Mouse (Mus musculus): ENCODE results near the gene Ppp1r9b. TPM values are rescaled to one million over a fixed set of nuclear protein-coding genes. Genes with fewer than 3 reads are reported as not detected.

Ppp1r9b gene
- total and polyA plus RNA-seq, 2 experiments from 2014 or later = 20.4 to 217 TPM

GRCm38 (mm10) chr11:94992754-94993606 lies 2.1 kb downstream of the Ppp1r9b start:
- H3K4me3 ChIP-seq (ENCODE audit: low read depth, low read length) = peak overlapping the region; percentile 94
- TF ChIP-seq CTCF (IDR thresholded peaks at IDR 0.05) = no peak
- peak overlapping the region; percentile 98 for H3K4me2 ChIP-seq (ENCODE audit: low read depth, low read length, poor library complexity, severe bottlenecking)
- H3K9ac ChIP-seq (replicated peaks; ENCODE audit: low read length, poor library complexity, severe bottlenecking) = peak overlapping the region; percentile 91
- H3K4me1 ChIP-seq (ENCODE audit: insufficient read depth, low read length) = peaks cover 42% of the 10 kb centered on the region
- ATAC-seq (ENCODE audit: low FRiP score) = no peak
- DNase-seq (ENCODE audit: low spot score) = peak; percentile 50
- peaks cover 19% of the 10 kb centered on the region for H3K36me3 ChIP-seq (ENCODE audit: insufficient read depth, low read length)
- H3K27me3 ChIP-seq (ENCODE audit: insufficient read depth, low read length) = no peaks in the 10 kb centered on the region
- WGBS = under 1% methylated on average over 22 of the region's 22 CpGs
- no peaks in the 10 kb centered on the region for H3K9me3 ChIP-seq (ENCODE audit: low read length)
- peak overlapping the region; percentile 32; the same call in 1 of the 2 replicates for H3K27ac ChIP-seq (ENCODE audit: low read depth, low read length)

- peak overlapping the region; percentile 98 for H3K4me2 ChIP-seq (ENCODE audit: low read depth, low read length, poor library complexity, severe bottlenecking)
- ATAC-seq (ENCODE audit: low FRiP score) (no peak), DNase-seq (ENCODE audit: low spot score) (no peak)
- WGBS = 35% methylated on average over 10 of the region's 10 CpGs
- H3K4me3 ChIP-seq (ENCODE audit: low read depth, low read length) = peak overlapping the region; percentile 94
- no peaks in the 10 kb centered on the region for H3K9me3 ChIP-seq (ENCODE audit: low read length)
- H3K27me3 ChIP-seq (ENCODE audit: insufficient read depth, low read length) = no peaks in the 10 kb centered on the region
- no peak overlapping the region for H3K27ac ChIP-seq (ENCODE audit: low read depth, low read length)
- H3K36me3 ChIP-seq (ENCODE audit: insufficient read depth, low read length) = peaks cover 25% of the 10 kb centered on the region
- no peak for TF ChIP-seq CTCF (IDR thresholded peaks at IDR 0.05)
- peaks cover 35% of the 10 kb centered on the region for H3K4me1 ChIP-seq (ENCODE audit: insufficient read depth, low read length)
- peak overlapping the region; percentile 91 for H3K9ac ChIP-seq (replicated peaks; ENCODE audit: low read length, poor library complexity, severe bottlenecking)
Measured at GRCm38 (mm10) chr11:94994208-94994814, 3.5 kb downstream of the Ppp1r9b start.

GRCm38 (mm10) chr11:94994947-94995772 lies 4.3 kb downstream of the Ppp1r9b start:
- peaks cover 33% of the 10 kb centered on the region for H3K36me3 ChIP-seq (ENCODE audit: insufficient read depth, low read length)
- 78% methylated on average over 11 of the region's 11 CpGs for WGBS
- no peaks in the 10 kb centered on the region for H3K27me3 ChIP-seq (ENCODE audit: insufficient read depth, low read length)
- H3K9me3 ChIP-seq (ENCODE audit: low read length) = no peaks in the 10 kb centered on the region
- ATAC-seq (ENCODE audit: low FRiP score) (no peak), DNase-seq (ENCODE audit: low spot score) (no peak)
- peak overlapping the region; percentile 98 for H3K4me2 ChIP-seq (ENCODE audit: low read depth, low read length, poor library complexity, severe bottlenecking)
- H3K27ac ChIP-seq (ENCODE audit: low read depth, low read length) = no peak overlapping the region
- TF ChIP-seq CTCF (IDR thresholded peaks at IDR 0.05) = no peak
- peak overlapping the region; percentile 94 for H3K4me3 ChIP-seq (ENCODE audit: low read depth, low read length)
- peak overlapping the region; percentile 91; the same call in 1 of the 2 replicates for H3K9ac ChIP-seq (replicated peaks; ENCODE audit: low read length, poor library complexity, severe bottlenecking)
- H3K4me1 ChIP-seq (ENCODE audit: insufficient read depth, low read length) = peaks cover 30% of the 10 kb centered on the region

- Histone ChIP-seq H3K27me3 (ENCODE audit: insufficient read depth, low read length) (no peaks in the 10 kb centered on the region), H3K27ac (ENCODE audit: low read depth, low read length) (no peak overlapping the region), H3K36me3 (ENCODE audit: insufficient read depth, low read length) (peaks cover 33% of the 10 kb centered on the region), H3K4me3 (ENCODE audit: low read depth, low read length) (no peak overlapping the region; the same call in 1 of the 2 replicates), H3K4me2 (ENCODE audit: low read depth, low read length, poor library complexity, severe bottlenecking) (no peak overlapping the region), H3K9ac (replicated peaks; ENCODE audit: low read length, poor library complexity, severe bottlenecking) (0 out of 2 replicates have a peak overlapping the region, but pooled peaks have one; percentile 5), H3K4me1 (ENCODE audit: insufficient read depth, low read length) (peaks cover 25% of the 10 kb centered on the region), H3K9me3 (ENCODE audit: low read length) (no peaks in the 10 kb centered on the region)
- TF ChIP-seq CTCF (IDR thresholded peaks at IDR 0.05) = no peak
- DNase-seq (ENCODE audit: low spot score) (no peak), ATAC-seq (ENCODE audit: low FRiP score) (no peak)
- 86% methylated on average over 8 of the region's 8 CpGs for WGBS
Measured at GRCm38 (mm10) chr11:94996101-94996500, 5.3 kb downstream of the Ppp1r9b start.

DNA sequence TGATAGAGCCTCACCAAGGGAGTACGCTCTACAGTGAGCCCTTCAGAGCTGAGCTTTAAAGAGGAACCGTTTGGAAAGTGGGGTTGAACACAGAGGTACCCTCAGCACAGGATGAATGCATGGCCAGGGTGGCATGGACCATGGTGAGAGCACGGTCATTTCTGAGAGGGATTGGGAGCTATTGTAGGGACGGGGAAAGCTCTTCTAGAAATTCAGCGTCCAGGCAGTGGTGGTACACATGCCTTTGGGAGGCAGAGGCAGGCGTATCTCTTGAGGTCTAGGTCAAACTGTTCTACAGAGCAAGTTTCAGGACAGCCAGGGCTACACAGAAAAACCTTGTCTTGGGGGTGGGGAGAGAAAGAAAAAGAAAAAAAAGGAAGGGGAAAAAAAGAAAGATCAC lies 6.1 kb downstream of the Ppp1r9b start:
- 91% methylated on average over 6 of the region's 6 CpGs for WGBS
- H3K4me1 ChIP-seq (ENCODE audit: insufficient read depth, low read length) = peaks cover 25% of the 10 kb centered on the region
- no peak overlapping the region for H3K4me2 ChIP-seq (ENCODE audit: low read depth, low read length, poor library complexity, severe bottlenecking)
- peaks cover 40% of the 10 kb centered on the region for H3K36me3 ChIP-seq (ENCODE audit: insufficient read depth, low read length)
- no peak overlapping the region for H3K4me3 ChIP-seq (ENCODE audit: low read depth, low read length)
- no peaks in the 10 kb centered on the region for H3K27me3 ChIP-seq (ENCODE audit: insufficient read depth, low read length)
- H3K27ac ChIP-seq (ENCODE audit: low read depth, low read length) = no peak overlapping the region
- no peak for ATAC-seq (ENCODE audit: low FRiP score)
- no peak for DNase-seq (ENCODE audit: low spot score)
- H3K9ac ChIP-seq (replicated peaks; ENCODE audit: low read length, poor library complexity, severe bottlenecking) = no peak overlapping the region
- no peaks in the 10 kb centered on the region for H3K9me3 ChIP-seq (ENCODE audit: low read length)
- TF ChIP-seq CTCF (IDR thresholded peaks at IDR 0.05) = no peak

Data from midbrain, postnatal 0 days (tissue).